Mouse (Mus musculus): Measurements from ENCODE around the gene Iltifb. TPM values are rescaled to one million over a fixed set of nuclear protein-coding genes. Genes with fewer than 3 reads are reported as not detected.
"Not testable (repeated sequence)": the region's sequence is repeated elsewhere in the genome, so short reads cannot be mapped to it uniquely, and the experiment has no call there.

Iltifb gene
- polyA plus RNA-seq (2012; rRNA removed) (not detected in 2 replicates), polyA plus RNA-seq (2014; fragmentation: Nextera tagmentation; extraction: Ambion mirVana) (not detected in 2 replicates)

DNA sequence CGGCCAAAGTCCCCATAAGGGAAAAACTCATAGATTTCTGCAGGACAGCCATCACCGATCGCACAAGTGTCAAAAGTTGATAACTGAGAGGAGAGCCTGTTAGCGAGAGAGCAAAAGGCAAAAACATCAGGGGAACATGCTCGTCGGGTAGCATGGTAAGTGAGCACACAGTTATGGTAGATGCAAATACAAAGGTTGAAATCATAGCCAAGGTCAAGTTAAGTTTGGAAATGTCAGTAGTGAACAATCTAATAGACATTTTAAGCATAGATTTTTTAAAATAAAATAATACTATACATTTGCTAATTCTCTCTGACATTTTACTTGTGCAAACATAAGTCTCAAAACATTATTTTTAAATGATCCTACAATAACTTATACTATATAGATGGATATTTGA is at the start of gene Iltifb:
TSS of gene Iltifb (minus strand) at position 101 of the 400 bp plus-strand sequence.
- 92% methylated on average over 6 of the region's 6 CpGs for WGBS

DNA sequence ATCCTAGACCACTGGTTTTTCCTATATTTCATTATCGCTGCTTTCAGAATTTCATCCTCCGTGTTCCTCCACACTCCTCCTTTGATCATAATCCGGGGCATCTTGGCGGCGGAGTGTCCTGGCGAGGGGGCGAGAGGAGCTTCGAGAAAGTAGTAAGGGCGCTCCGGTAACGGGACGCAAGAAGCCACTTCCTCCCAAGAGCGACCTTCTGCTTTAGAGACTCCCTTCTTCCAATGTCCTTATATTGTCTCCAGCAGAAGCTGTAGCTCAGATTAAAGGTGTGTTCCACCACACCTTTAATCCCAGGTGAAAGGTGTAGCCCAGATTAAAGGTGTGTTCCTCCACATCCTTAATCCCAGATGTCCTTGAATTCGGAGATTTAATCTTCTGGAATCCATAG is 48.3 kb upstream of the Iltifb start, which contains the start of gene Gm9046:
TSS of gene Gm9046 (minus strand) at position 101 of the 400 bp plus-strand sequence.
- H3K36me3 ChIP-seq (ENCODE audit: control insufficient read depth, insufficient read depth, low read length); H3K27me3 ChIP-seq (ENCODE audit: control insufficient read depth, insufficient read depth, low read length); H3K9ac ChIP-seq (ENCODE audit: low read depth, low read length, severe bottlenecking); H3K4me3 ChIP-seq (replicated peaks; ENCODE audit: low read length); H3K27ac ChIP-seq (replicated peaks; ENCODE audit: low read depth, low read length); DNase-seq (ENCODE audit: low spot score); H3K9me3 ChIP-seq (ENCODE audit: control insufficient read depth, low read length); H3K4me2 ChIP-seq (replicated peaks; ENCODE audit: low read depth, low read length, severe bottlenecking); H3K4me1 ChIP-seq (ENCODE audit: control insufficient read depth, insufficient read depth, low read length); ATAC-seq (ENCODE audit: low FRiP score, low read depth): not testable (repeated sequence)
- WGBS: no CpG with 5 or more reads among the region's 14 CpGs

More for the DNA sequence above, at the start of gene Iltifb:
- no peak for TF ChIP-seq POLR2A (IDR thresholded peaks at IDR 0.05; ENCODE audit: borderline replicate concordance, extremely low read depth, insufficient read depth, insufficient read length)
- Histone ChIP-seq H3K27ac (replicated peaks; ENCODE audit: low read depth, low read length) (no peak within 1 kb of the TSS), H3K4me1 (ENCODE audit: control insufficient read depth, insufficient read depth, low read length) (no peaks in the 10 kb centered on the region), H3K36me3 (ENCODE audit: control insufficient read depth, insufficient read depth, low read length) (no peaks in the 10 kb centered on the region), H3K9me3 (ENCODE audit: control insufficient read depth, low read length) (no peaks in the 10 kb centered on the region), H3K9ac (ENCODE audit: low read depth, low read length, severe bottlenecking) (no peak within 1 kb of the TSS), H3K4me3 (replicated peaks; ENCODE audit: low read length) (no peak within 1 kb of the TSS), H3K27me3 (ENCODE audit: control insufficient read depth, insufficient read depth, low read length) (no peaks in the 10 kb centered on the region), H3K4me2 (replicated peaks; ENCODE audit: low read depth, low read length, severe bottlenecking) (no peak within 1 kb of the TSS)
- no peak for ATAC-seq (ENCODE audit: low FRiP score, low read depth)
- no peak for DNase-seq (ENCODE audit: low spot score)

DNA sequence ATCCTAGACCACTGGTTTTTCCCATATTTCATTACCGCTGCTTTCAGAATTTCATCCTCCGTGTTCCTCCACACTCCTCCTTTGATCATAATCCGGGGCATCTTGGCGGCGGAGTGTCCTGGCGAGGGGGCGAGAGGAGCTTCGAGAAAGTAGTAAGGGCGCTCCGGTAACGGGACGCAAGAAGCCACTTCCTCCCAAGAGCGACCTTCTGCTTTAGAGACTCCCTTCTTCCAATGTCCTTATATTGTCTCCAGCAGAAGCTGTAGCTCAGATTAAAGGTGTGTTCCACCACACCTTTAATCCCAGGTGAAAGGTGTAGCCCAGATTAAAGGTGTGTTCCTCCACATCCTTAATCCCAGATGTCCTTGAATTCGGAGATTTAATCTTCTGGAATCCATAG is 42.9 kb upstream of the Iltifb start, which contains the start of gene Gm9045:
TSS of gene Gm9045 (minus strand) at position 101 of the 400 bp plus-strand sequence.
- not testable (repeated sequence) for H3K27ac ChIP-seq (replicated peaks; ENCODE audit: low read depth, low read length); DNase-seq (ENCODE audit: low spot score); H3K4me3 ChIP-seq (replicated peaks; ENCODE audit: low read length); H3K9ac ChIP-seq (ENCODE audit: low read depth, low read length, severe bottlenecking); ATAC-seq (ENCODE audit: low FRiP score, low read depth); H3K4me1 ChIP-seq (ENCODE audit: control insufficient read depth, insufficient read depth, low read length); H3K36me3 ChIP-seq (ENCODE audit: control insufficient read depth, insufficient read depth, low read length); H3K9me3 ChIP-seq (ENCODE audit: control insufficient read depth, low read length); H3K27me3 ChIP-seq (ENCODE audit: control insufficient read depth, insufficient read depth, low read length); H3K4me2 ChIP-seq (replicated peaks; ENCODE audit: low read depth, low read length, severe bottlenecking)
- WGBS: no CpG with 5 or more reads among the region's 14 CpGs

DNA sequence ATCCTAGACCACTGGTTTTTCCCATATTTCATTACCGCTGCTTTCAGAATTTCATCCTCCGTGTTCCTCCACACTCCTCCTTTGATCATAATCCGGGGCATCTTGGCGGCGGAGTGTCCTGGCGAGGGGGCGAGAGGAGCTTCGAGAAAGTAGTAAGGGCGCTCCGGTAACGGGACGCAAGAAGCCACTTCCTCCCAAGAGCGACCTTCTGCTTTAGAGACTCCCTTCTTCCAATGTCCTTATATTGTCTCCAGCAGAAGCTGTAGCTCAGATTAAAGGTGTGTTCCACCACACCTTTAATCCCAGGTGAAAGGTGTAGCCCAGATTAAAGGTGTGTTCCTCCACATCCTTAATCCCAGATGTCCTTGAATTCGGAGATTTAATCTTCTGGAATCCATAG is 37.5 kb upstream of the Iltifb start, which contains the start of gene Gm9044:
TSS of gene Gm9044 (minus strand) at position 101 of the 400 bp plus-strand sequence.
- DNase-seq (ENCODE audit: low spot score); H3K9me3 ChIP-seq (ENCODE audit: control insufficient read depth, low read length); ATAC-seq (ENCODE audit: low FRiP score, low read depth); H3K27me3 ChIP-seq (ENCODE audit: control insufficient read depth, insufficient read depth, low read length); H3K9ac ChIP-seq (ENCODE audit: low read depth, low read length, severe bottlenecking); H3K27ac ChIP-seq (replicated peaks; ENCODE audit: low read depth, low read length); H3K4me1 ChIP-seq (ENCODE audit: control insufficient read depth, insufficient read depth, low read length); H3K36me3 ChIP-seq (ENCODE audit: control insufficient read depth, insufficient read depth, low read length); H3K4me3 ChIP-seq (replicated peaks; ENCODE audit: low read length); H3K4me2 ChIP-seq (replicated peaks; ENCODE audit: low read depth, low read length, severe bottlenecking): not testable (repeated sequence)
- no CpG with 5 or more reads among the region's 14 CpGs for WGBS

DNA sequence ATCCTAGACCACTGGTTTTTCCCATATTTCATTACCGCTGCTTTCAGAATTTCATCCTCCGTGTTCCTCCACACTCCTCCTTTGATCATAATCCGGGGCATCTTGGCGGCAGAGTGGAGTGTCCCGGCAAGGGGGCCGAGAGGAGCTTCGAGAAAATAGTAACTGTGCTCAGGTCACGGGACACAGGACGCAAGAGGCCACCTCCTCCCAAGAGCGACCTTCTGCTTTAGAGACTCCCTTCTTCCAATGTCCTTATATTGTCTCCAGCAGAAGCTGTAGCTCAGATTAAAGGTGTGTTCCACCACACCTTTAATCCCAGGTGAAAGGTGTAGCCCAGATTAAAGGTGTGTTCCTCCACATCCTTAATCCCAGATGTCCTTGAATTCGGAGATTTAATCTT is 32.0 kb upstream of the Iltifb start, which contains the start of gene Gm9040:
TSS of gene Gm9040 (minus strand) at position 101 of the 400 bp plus-strand sequence.
- H3K27me3 ChIP-seq (ENCODE audit: control insufficient read depth, insufficient read depth, low read length); H3K27ac ChIP-seq (replicated peaks; ENCODE audit: low read depth, low read length); H3K9me3 ChIP-seq (ENCODE audit: control insufficient read depth, low read length); DNase-seq (ENCODE audit: low spot score); H3K9ac ChIP-seq (ENCODE audit: low read depth, low read length, severe bottlenecking); H3K4me2 ChIP-seq (replicated peaks; ENCODE audit: low read depth, low read length, severe bottlenecking); ATAC-seq (ENCODE audit: low FRiP score, low read depth); H3K4me1 ChIP-seq (ENCODE audit: control insufficient read depth, insufficient read depth, low read length); H3K36me3 ChIP-seq (ENCODE audit: control insufficient read depth, insufficient read depth, low read length); H3K4me3 ChIP-seq (replicated peaks; ENCODE audit: low read length): not testable (repeated sequence)
- no CpG with 5 or more reads among the region's 11 CpGs for WGBS

DNA sequence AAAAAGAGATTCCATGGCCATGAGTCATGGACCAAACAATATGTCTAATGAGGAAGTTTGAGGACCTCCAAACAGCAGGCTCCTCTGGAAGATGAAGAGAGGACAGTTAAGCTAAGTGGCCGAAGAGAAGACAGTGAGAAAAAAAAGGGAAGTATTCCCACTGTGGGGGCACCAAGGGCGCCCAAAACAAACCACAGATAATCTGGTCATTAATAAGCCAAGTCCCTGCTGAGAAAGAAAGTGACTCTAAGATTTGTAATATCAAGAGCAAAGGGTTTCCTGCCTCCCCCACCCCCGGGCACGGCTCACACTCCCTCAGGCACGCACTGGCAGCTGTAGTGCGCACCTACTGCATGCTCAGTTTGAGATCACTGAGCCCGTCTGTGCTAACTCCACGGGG is 24.2 kb upstream of the Iltifb start:
- WGBS: 89% methylated on average over 8 of the region's 8 CpGs
- H3K4me3 ChIP-seq (replicated peaks; ENCODE audit: low read length): no peak overlapping the region
- H3K9ac ChIP-seq (ENCODE audit: low read depth, low read length, severe bottlenecking): no peak overlapping the region
- H3K27ac ChIP-seq (replicated peaks; ENCODE audit: low read depth, low read length): no peak overlapping the region
- no peaks in the 10 kb centered on the region for H3K36me3 ChIP-seq (ENCODE audit: control insufficient read depth, insufficient read depth, low read length)
- ATAC-seq (ENCODE audit: low FRiP score, low read depth) (no peak), DNase-seq (ENCODE audit: low spot score) (no peak)
- no peaks in the 10 kb centered on the region for H3K27me3 ChIP-seq (ENCODE audit: control insufficient read depth, insufficient read depth, low read length)
- no peaks in the 10 kb centered on the region for H3K4me1 ChIP-seq (ENCODE audit: control insufficient read depth, insufficient read depth, low read length)
- H3K4me2 ChIP-seq (replicated peaks; ENCODE audit: low read depth, low read length, severe bottlenecking): no peak overlapping the region
- TF ChIP-seq POLR2A (IDR thresholded peaks at IDR 0.05; ENCODE audit: borderline replicate concordance, extremely low read depth, insufficient read depth, insufficient read length): no peak
- no peaks in the 10 kb centered on the region for H3K9me3 ChIP-seq (ENCODE audit: control insufficient read depth, low read length)

DNA sequence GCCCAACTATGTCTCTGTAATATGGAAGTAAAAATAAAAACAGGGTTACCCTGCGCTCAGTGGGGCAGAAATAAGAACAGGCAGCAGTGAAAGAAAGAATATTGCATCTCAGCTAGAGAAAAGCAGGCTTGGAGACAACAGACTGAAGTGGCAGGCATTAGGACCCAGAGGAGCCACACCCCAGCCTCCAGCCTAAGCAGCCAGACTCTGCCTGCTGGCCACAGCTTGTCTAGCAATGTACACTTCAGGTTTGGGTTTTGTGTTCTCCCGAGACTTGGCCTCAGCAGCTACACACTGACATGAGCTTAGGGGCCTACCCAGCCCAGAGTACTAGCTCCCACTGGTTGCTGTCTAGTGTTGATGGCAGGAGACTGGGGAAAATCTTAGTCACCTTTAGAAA is 7.3 kb upstream of the Iltifb start:
- 39% methylated on average over 2 of the region's 2 CpGs for WGBS
- H3K4me1 ChIP-seq (ENCODE audit: control insufficient read depth, insufficient read depth, low read length); H3K4me3 ChIP-seq (replicated peaks; ENCODE audit: low read length); H3K27me3 ChIP-seq (ENCODE audit: control insufficient read depth, insufficient read depth, low read length); DNase-seq (ENCODE audit: low spot score); ATAC-seq (ENCODE audit: low FRiP score, low read depth); H3K36me3 ChIP-seq (ENCODE audit: control insufficient read depth, insufficient read depth, low read length); H3K9me3 ChIP-seq (ENCODE audit: control insufficient read depth, low read length); H3K9ac ChIP-seq (ENCODE audit: low read depth, low read length, severe bottlenecking); H3K4me2 ChIP-seq (replicated peaks; ENCODE audit: low read depth, low read length, severe bottlenecking); H3K27ac ChIP-seq (replicated peaks; ENCODE audit: low read depth, low read length): not testable (repeated sequence)

DNA sequence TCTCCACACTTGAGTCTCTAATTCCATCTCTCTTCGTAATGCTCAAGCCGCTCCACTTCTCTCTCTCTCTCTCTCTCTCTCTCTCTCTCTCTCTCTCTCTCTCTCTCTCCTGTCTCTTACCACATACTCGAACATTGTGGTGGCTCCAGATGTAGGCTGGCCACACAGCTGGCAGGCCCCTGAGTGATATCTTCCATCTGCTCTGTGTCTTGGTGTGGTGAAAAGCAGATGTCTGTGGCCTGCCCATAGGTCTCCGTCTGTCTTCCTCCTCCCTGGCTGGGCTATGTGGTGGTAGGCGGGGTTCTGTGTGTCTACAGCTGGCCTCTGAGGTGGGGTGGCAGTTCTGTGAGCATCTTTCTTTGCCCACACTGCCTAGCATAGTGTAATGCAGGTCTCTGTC is 11.8 kb downstream of the Iltifb start:
- ATAC-seq (ENCODE audit: low FRiP score, low read depth); H3K36me3 ChIP-seq (ENCODE audit: control insufficient read depth, insufficient read depth, low read length): not testable (repeated sequence)
- WGBS: 83% methylated on average over 1 of the region's 5 CpGs

More for the DNA sequence above, 11.8 kb downstream of the Iltifb start:
- H3K27ac ChIP-seq (replicated peaks; ENCODE audit: low read depth, low read length); H3K9me3 ChIP-seq (ENCODE audit: control insufficient read depth, low read length); H3K4me2 ChIP-seq (replicated peaks; ENCODE audit: low read depth, low read length, severe bottlenecking); H3K4me1 ChIP-seq (ENCODE audit: control insufficient read depth, insufficient read depth, low read length); H3K9ac ChIP-seq (ENCODE audit: low read depth, low read length, severe bottlenecking); H3K27me3 ChIP-seq (ENCODE audit: control insufficient read depth, insufficient read depth, low read length); H3K4me3 ChIP-seq (replicated peaks; ENCODE audit: low read length); DNase-seq (ENCODE audit: low spot score): not testable (repeated sequence)

All from limb, embryonic 14.5 days (tissue).